Mouse (Mus musculus): ENCODE results near the gene Snrk.

GRCm38 (mm10) chr9:122177256-122178220 lies 60.5 kb downstream of the Snrk start:
- no peak for TF ChIP-seq CTCF (IDR thresholded peaks at IDR 0.05; ENCODE audit: low read depth)
- TF ChIP-seq EP300 (optimal IDR thresholded peaks at IDR 0.05), result no peak

Data from stomach, postnatal 0 days (tissue).